Mouse (Mus musculus): ENCODE results near the gene Kcna7. TPM values are rescaled to one million over a fixed set of nuclear protein-coding genes. Genes with fewer than 3 reads are reported as not detected.
"Not testable (repeated sequence)": the region's sequence is repeated elsewhere in the genome, so short reads cannot be mapped to it uniquely, and the experiment has no call there.

Kcna7 gene
- 0.08 and 0.09 TPM in 2 replicates for polyA plus RNA-seq (2015; fragmentation: Nextera tagmentation; extraction: Ambion mirVana)

DNA sequence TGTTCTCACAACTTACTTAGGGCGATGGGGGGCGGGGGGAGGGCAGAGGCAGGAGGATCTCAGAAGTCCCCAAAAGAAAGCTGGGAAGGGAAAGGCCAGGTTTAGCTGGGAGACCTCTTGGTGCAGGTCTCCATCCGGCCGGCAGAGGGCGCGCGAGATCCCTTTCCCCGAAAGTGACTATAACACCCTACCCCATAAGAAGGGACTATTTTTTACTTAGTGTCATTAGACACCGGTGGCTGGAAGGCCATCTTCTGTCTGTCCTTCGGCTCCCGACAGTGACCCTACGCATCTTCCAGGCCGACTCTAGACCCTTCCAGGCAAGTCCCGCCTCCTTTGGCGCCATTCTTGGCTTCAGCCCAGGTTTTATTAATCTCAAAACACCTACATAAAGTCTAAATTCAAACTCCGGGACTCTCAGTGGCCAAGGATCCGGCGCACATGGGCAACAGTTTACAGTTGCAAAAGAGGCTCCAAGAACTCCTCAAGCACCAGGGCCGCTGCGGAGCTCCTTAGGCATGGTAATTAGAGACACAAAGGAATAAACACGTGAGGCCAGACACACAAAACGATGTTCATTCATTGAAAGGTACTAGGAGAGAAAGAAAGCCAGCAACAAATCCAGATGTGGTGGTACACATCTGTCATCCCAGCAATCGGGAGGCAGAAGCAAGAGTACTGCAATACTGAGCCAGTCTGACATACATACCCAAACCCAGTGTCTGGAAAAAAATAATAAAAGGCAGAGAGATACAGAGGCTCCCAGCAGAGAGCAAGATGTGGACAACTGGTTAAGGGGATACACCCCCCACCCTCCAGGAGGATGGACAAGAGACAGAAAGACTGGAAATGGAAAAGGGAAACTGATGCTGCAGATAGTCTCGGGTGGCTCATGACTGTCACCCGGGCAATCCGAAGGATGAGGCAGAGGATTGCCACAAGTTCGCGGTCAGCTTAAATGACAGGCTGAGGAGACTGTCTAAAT lies at the start of gene Kcna7:
TSS of gene Kcna7 (plus strand) at position 563 of the 985 bp plus-strand sequence.
- Histone ChIP-seq H3K36me3 (no peaks in the 10 kb centered on the region), H3K9ac (replicated peaks) (0 out of 2 replicates have a peak within 1 kb of the TSS, but pooled peaks have one; percentile 10), H3K27me3 (replicated peaks) (peaks cover 56% of the 10 kb centered on the region), H3K27ac (replicated peaks) (no peak within 1 kb of the TSS), H3K4me3 (replicated peaks) (peak within 1 kb of the TSS; percentile 37), H3K4me2 (peak within 1 kb of the TSS; percentile 58), H3K4me1 (peaks cover 18% of the 10 kb centered on the region), H3K9me3 (replicated peaks) (no peaks in the 10 kb centered on the region)
- WGBS = 11% methylated on average over 28 of the region's 28 CpGs
- no peak for ATAC-seq (ENCODE audit: low FRiP score)

- Histone ChIP-seq H3K4me2 (no peak overlapping the region), H3K27me3 (replicated peaks) (no peaks in the 10 kb centered on the region), H3K27ac (replicated peaks) (no peak overlapping the region), H3K9me3 (replicated peaks) (no peaks in the 10 kb centered on the region), H3K4me3 (replicated peaks) (no peak overlapping the region), H3K36me3 (peaks cover 69% of the 10 kb centered on the region), H3K9ac (replicated peaks) (no peak overlapping the region), H3K4me1 (peaks cover 2% of the 10 kb centered on the region)
- WGBS = 70% methylated on average over 13 of the region's 13 CpGs
- no peak for ATAC-seq (ENCODE audit: low FRiP score)
These were observed 49.4 kb upstream of the Kcna7 start for GRCm38 (mm10) chr7:45356087-45356486.

DNA sequence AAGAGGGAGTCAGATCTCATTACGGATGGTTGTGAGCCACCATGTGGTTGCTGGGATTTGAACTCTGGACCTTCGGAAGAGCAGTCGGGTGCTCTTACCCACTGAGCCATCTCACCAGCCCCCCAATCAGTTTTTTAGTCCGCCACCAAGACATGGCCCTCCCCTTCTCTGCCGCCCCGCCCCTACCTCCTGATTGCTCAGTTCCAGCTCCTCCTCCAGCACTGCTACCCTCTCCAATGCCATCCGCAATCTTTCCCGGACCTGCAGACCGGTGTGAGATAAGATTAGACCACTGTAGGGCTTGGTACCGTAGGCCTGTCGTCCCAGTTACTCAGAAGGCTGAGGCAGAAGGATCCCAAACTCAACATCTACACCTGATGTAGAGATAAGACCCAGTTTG lies 46.4 kb upstream of the Kcna7 start:
- ATAC-seq (ENCODE audit: low FRiP score); H3K9me3 ChIP-seq (replicated peaks); H3K4me2 ChIP-seq; H3K27ac ChIP-seq (replicated peaks); H3K27me3 ChIP-seq (replicated peaks); H3K9ac ChIP-seq (replicated peaks); H3K4me3 ChIP-seq (replicated peaks): not testable (repeated sequence)
- peaks cover 25% of the 10 kb centered on the region for H3K4me1 ChIP-seq
- peaks cover 46% of the 10 kb centered on the region for H3K36me3 ChIP-seq
- WGBS = 65% methylated on average over 10 of the region's 11 CpGs

GRCm38 (mm10) chr7:45360404-45361125 lies 44.9 kb upstream of the Kcna7 start:
- no peak for ATAC-seq (ENCODE audit: low FRiP score)
- Histone ChIP-seq H3K9me3 (replicated peaks) (no peaks in the 10 kb centered on the region), H3K9ac (replicated peaks) (no peak overlapping the region), H3K36me3 (peaks cover 34% of the 10 kb centered on the region), H3K27me3 (replicated peaks) (peaks cover 4% of the 10 kb centered on the region; the same call in 1 of the 2 replicates), H3K4me2 (peak overlapping the region; percentile 83), H3K27ac (replicated peaks) (no peak overlapping the region), H3K4me3 (replicated peaks) (no peak overlapping the region; the same call in 1 of the 2 replicates), H3K4me1 (peaks cover 37% of the 10 kb centered on the region)
- WGBS = 63% methylated on average over 18 of the region's 18 CpGs

DNA sequence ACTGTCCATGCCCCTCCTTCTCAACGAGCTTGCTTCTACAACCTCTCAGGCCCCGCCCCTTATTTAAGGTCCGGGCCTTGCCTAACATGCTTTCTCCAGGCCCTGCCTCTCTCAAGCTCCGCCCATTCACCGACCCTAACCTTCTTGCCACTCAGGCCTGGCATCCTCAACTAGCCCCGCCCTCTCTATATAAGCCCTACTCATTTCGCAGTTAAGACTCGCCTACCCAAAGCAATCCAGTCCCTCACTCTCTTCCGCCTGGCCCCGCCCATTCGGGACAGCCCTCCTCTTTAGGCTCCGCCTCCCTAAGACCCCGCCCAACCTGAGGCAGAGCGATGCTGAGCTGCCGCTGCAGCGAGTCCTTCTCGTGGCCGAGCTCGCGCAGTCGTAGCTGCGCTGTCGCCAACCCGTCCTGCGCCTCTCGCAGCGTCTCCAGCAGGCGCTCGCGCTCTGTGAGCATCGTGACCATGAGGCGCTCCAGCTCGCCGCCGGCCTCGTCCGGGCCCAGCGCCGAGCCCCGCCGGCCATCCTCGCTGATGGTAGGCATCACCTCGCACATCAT lies 44.1 kb upstream of the Kcna7 start:
- Histone ChIP-seq H3K4me1 (peaks cover 40% of the 10 kb centered on the region), H3K9me3 (replicated peaks) (no peaks in the 10 kb centered on the region), H3K4me3 (replicated peaks) (peak overlapping the region; percentile 48), H3K27ac (replicated peaks) (peak overlapping the region; percentile 80), H3K27me3 (replicated peaks) (peaks cover 4% of the 10 kb centered on the region; the same call in 1 of the 2 replicates), H3K9ac (replicated peaks) (peak overlapping the region; percentile 60), H3K4me2 (peak overlapping the region; percentile 83), H3K36me3 (peaks cover 27% of the 10 kb centered on the region)
- peak; percentile 90 for ATAC-seq (ENCODE audit: low FRiP score)
- under 1% methylated on average over 43 of the region's 43 CpGs for WGBS

DNA sequence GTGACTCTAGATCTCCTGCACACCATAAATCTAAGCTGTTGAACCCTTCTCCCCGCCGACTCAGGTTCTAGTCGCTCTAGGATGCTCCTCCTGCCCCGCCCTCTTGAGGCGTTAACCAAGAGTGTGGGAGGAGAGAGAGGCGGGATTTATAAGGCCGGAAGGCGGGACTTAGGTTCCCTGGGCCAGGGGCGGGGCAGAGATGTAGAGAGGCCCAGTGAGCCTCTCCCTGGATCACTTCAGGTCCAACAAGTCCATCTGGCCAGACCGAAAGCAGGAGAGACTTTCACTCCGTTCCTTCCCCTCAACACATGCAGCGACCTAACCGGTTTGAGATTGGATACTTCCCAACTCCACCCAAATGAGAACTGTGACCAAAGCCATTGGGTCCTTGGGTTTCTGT lies 42.7 kb upstream of the Kcna7 start:
- Histone ChIP-seq H3K9me3 (replicated peaks) (no peaks in the 10 kb centered on the region), H3K36me3 (peaks cover 14% of the 10 kb centered on the region), H3K4me1 (peaks cover 45% of the 10 kb centered on the region), H3K4me2 (peak overlapping the region; percentile 83), H3K27ac (replicated peaks) (no peak overlapping the region), H3K27me3 (replicated peaks) (peaks cover 4% of the 10 kb centered on the region; the same call in 1 of the 2 replicates), H3K4me3 (replicated peaks) (no peak overlapping the region), H3K9ac (replicated peaks) (no peak overlapping the region)
- WGBS = 10% methylated on average over 13 of the region's 13 CpGs
- ATAC-seq (ENCODE audit: low FRiP score) = no peak

DNA sequence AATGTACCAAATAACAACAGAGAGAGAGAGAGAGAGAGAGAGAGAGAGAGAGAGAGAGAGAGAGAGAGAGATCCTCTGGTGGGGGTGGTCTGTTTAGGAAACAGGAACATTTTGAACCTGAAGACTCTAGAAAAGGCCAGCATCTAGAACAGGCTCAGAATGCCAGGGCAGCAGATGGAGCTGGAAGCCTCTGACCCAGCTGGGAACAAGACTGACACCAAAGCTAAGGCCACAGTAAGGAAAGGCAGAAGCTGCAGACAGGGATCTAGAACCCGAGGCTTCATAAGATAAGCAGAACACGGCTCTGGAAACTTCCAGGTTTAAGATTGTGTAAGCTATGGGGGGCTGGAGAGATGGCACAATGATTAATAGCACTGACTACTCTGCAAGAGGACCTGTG lies 41.5 kb upstream of the Kcna7 start:
- no peak overlapping the region for H3K4me3 ChIP-seq (replicated peaks)
- H3K9ac ChIP-seq (replicated peaks) = no peak overlapping the region
- H3K4me1 ChIP-seq = peaks cover 57% of the 10 kb centered on the region
- no peak overlapping the region for H3K4me2 ChIP-seq
- no peak for ATAC-seq (ENCODE audit: low FRiP score)
- H3K9me3 ChIP-seq (replicated peaks) = no peaks in the 10 kb centered on the region
- WGBS = 90% methylated on average over 2 of the region's 2 CpGs
- H3K36me3 ChIP-seq = peaks cover 4% of the 10 kb centered on the region
- no peak overlapping the region for H3K27ac ChIP-seq (replicated peaks)
- H3K27me3 ChIP-seq (replicated peaks) = peaks cover 6% of the 10 kb centered on the region; the same call in 1 of the 2 replicates

GRCm38 (mm10) chr7:45365742-45366651 lies 39.5 kb upstream of the Kcna7 start:
- peak overlapping the region; percentile 82 for H3K27ac ChIP-seq (replicated peaks)
- peaks cover 11% of the 10 kb centered on the region; the same call in 1 of the 2 replicates for H3K27me3 ChIP-seq (replicated peaks)
- H3K4me2 ChIP-seq = peak overlapping the region; percentile 71
- H3K36me3 ChIP-seq = no peaks in the 10 kb centered on the region
- no peak for ATAC-seq (ENCODE audit: low FRiP score)
- peak overlapping the region; percentile 90 for H3K9ac ChIP-seq (replicated peaks)
- WGBS = 3% methylated on average over 35 of the region's 35 CpGs
- peaks cover 75% of the 10 kb centered on the region for H3K4me1 ChIP-seq
- H3K4me3 ChIP-seq (replicated peaks) = peak overlapping the region; percentile 79
- no peaks in the 10 kb centered on the region for H3K9me3 ChIP-seq (replicated peaks)

DNA sequence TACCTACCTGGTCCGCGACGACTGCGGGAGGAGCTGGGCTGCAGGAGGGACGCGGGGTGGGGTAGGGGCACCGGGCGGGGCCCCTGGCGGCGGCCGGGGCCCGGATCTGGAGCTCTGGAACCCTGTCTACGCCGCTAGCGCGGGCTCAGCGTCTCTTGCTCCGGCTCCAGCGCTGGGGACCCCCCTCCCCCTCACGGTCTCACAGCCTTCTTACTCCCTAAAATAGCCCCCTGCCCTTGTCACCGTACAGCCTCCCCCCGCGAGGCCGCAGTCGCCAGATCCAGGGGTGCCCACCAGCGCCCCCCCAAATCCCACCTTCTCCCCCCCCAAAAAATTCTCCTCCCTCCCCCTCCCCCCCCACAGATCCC lies 38.8 kb upstream of the Kcna7 start, which contains the start of gene Ppfia3:
TSS of gene Ppfia3 (minus strand) at position 368 of the 368 bp plus-strand sequence.
- no peaks in the 10 kb centered on the region for H3K9me3 ChIP-seq (replicated peaks)
- H3K27ac ChIP-seq (replicated peaks) = peak within 1 kb of the TSS; percentile 90
- under 1% methylated on average over 23 of the region's 26 CpGs for WGBS
- H3K27me3 ChIP-seq (replicated peaks) = peaks cover 11% of the 10 kb centered on the region; the same call in 1 of the 2 replicates
- peak; percentile 33 for ATAC-seq (ENCODE audit: low FRiP score)
- H3K4me2 ChIP-seq = peak within 1 kb of the TSS; percentile 71
- peak within 1 kb of the TSS; percentile 79 for H3K4me3 ChIP-seq (replicated peaks)
- H3K4me1 ChIP-seq = peaks cover 72% of the 10 kb centered on the region
- H3K36me3 ChIP-seq = no peaks in the 10 kb centered on the region
- H3K9ac ChIP-seq (replicated peaks) = peak within 1 kb of the TSS; percentile 90

- H3K4me2 ChIP-seq = peak overlapping the region; percentile 71
- H3K9me3 ChIP-seq (replicated peaks) = no peaks in the 10 kb centered on the region
- H3K9ac ChIP-seq (replicated peaks) = peak overlapping the region; percentile 90
- peak overlapping the region; percentile 79 for H3K4me3 ChIP-seq (replicated peaks)
- WGBS = under 1% methylated on average over 70 of the region's 70 CpGs
- H3K4me1 ChIP-seq = peaks cover 65% of the 10 kb centered on the region
- peaks cover 11% of the 10 kb centered on the region; the same call in 1 of the 2 replicates for H3K27me3 ChIP-seq (replicated peaks)
- peak overlapping the region; percentile 90 for H3K27ac ChIP-seq (replicated peaks)
- H3K36me3 ChIP-seq = peaks cover 2% of the 10 kb centered on the region; the same call in 1 of the 2 replicates
- peak; percentile 88 for ATAC-seq (ENCODE audit: low FRiP score)
These were observed 38.2 kb upstream of the Kcna7 start for GRCm38 (mm10) chr7:45367020-45367880.
